Mouse (Mus musculus): ENCODE data around the gene Exosc10. TPM values are rescaled to one million over a fixed set of nuclear protein-coding genes. Genes with fewer than 3 reads are reported as not detected.

The Exosc10 gene
- polyA plus RNA-seq, 1 experiment = 53.7 TPM

- no peak overlapping the region for H3ac ChIP-seq (ENCODE audit: control insufficient read depth, insufficient read length, low read depth)
- H3K4me3 ChIP-seq (ENCODE audit: insufficient read depth, poor library complexity, severe bottlenecking) = no peak overlapping the region
- H3K79me3 ChIP-seq (ENCODE audit: low read depth) = peaks cover 19% of the 10 kb centered on the region
- TF ChIP-seq MYOD1 (IDR thresholded peaks at IDR 0.05; ENCODE audit: control insufficient read depth, insufficient read length, low read depth) (no peak), MAX (IDR thresholded peaks at IDR 0.05) (no peak), CTCF (IDR thresholded peaks at IDR 0.05; ENCODE audit: control insufficient read depth, insufficient read depth, insufficient read length) (no peak), CEBPB (IDR thresholded peaks at IDR 0.05; ENCODE audit: low read depth) (no peak), FOSL1 (IDR thresholded peaks at IDR 0.05; ENCODE audit: insufficient read depth, low read length, poor library complexity, severe bottlenecking) (no peak), USF1 (IDR thresholded peaks at IDR 0.05; ENCODE audit: low read depth) (no peak), MYOG (IDR thresholded peaks at IDR 0.05; ENCODE audit: control insufficient read depth, extremely low read depth, insufficient read length) (no peak)
- no peaks in the 10 kb centered on the region for H3K27me3 ChIP-seq (ENCODE audit: control insufficient read depth, insufficient read depth, insufficient read length)
- H3K79me2 ChIP-seq (ENCODE audit: control insufficient read depth, insufficient read depth) = peaks cover 24% of the 10 kb centered on the region
- peaks cover 13% of the 10 kb centered on the region for H3K36me3 ChIP-seq (ENCODE audit: control insufficient read depth, insufficient read depth)
These were observed 30.6 kb downstream of the Exosc10 start for GRCm38 (mm10) chr4:148588793-148589192.

GRCm38 (mm10) chr4:148589565-148589964 lies 31.3 kb downstream of the Exosc10 start:
- no peak overlapping the region for H3K4me3 ChIP-seq (ENCODE audit: insufficient read depth, poor library complexity, severe bottlenecking)
- TF ChIP-seq MYOG (IDR thresholded peaks at IDR 0.05; ENCODE audit: control insufficient read depth, extremely low read depth, insufficient read length) (no peak), CTCF (IDR thresholded peaks at IDR 0.05; ENCODE audit: control insufficient read depth, insufficient read depth, insufficient read length) (no peak), MAX (IDR thresholded peaks at IDR 0.05) (no peak), FOSL1 (IDR thresholded peaks at IDR 0.05; ENCODE audit: insufficient read depth, low read length, poor library complexity, severe bottlenecking) (no peak), MYOD1 (IDR thresholded peaks at IDR 0.05; ENCODE audit: control insufficient read depth, insufficient read length, low read depth) (no peak), USF1 (IDR thresholded peaks at IDR 0.05; ENCODE audit: low read depth) (no peak), CEBPB (IDR thresholded peaks at IDR 0.05; ENCODE audit: low read depth) (no peak)

GRCm38 (mm10) chr4:148590421-148591170 lies 32.4 kb downstream of the Exosc10 start:
- peaks cover 41% of the 10 kb centered on the region for H3K79me2 ChIP-seq (ENCODE audit: control insufficient read depth, insufficient read depth)
- peaks cover 23% of the 10 kb centered on the region for H3K79me3 ChIP-seq (ENCODE audit: low read depth)
- TF ChIP-seq MYOG (IDR thresholded peaks at IDR 0.05; ENCODE audit: control insufficient read depth, extremely low read depth, insufficient read length) (no peak), MYOD1 (IDR thresholded peaks at IDR 0.05; ENCODE audit: control insufficient read depth, insufficient read length, low read depth) (no peak), CTCF (IDR thresholded peaks at IDR 0.05; ENCODE audit: control insufficient read depth, insufficient read depth, insufficient read length) (no peak), USF1 (IDR thresholded peaks at IDR 0.05; ENCODE audit: low read depth) (no peak)
- H3ac ChIP-seq (ENCODE audit: control insufficient read depth, insufficient read length, low read depth) = peak overlapping the region; percentile 66
- H3K27me3 ChIP-seq (ENCODE audit: control insufficient read depth, insufficient read depth, insufficient read length) = no peaks in the 10 kb centered on the region
- peaks cover 31% of the 10 kb centered on the region for H3K36me3 ChIP-seq (ENCODE audit: control insufficient read depth, insufficient read depth)
- peak overlapping the region; percentile 22 for H3K4me3 ChIP-seq (ENCODE audit: insufficient read depth, poor library complexity, severe bottlenecking)

More at GRCm38 (mm10) chr4:148589565-148589964, 31.3 kb downstream of the Exosc10 start:
- Histone ChIP-seq H3K79me2 (ENCODE audit: control insufficient read depth, insufficient read depth) (peaks cover 32% of the 10 kb centered on the region), H3K79me3 (ENCODE audit: low read depth) (peaks cover 23% of the 10 kb centered on the region), H3K27me3 (ENCODE audit: control insufficient read depth, insufficient read depth, insufficient read length) (no peaks in the 10 kb centered on the region), H3K36me3 (ENCODE audit: control insufficient read depth, insufficient read depth) (peaks cover 20% of the 10 kb centered on the region), H3ac (ENCODE audit: control insufficient read depth, insufficient read length, low read depth) (no peak overlapping the region)

DNA sequence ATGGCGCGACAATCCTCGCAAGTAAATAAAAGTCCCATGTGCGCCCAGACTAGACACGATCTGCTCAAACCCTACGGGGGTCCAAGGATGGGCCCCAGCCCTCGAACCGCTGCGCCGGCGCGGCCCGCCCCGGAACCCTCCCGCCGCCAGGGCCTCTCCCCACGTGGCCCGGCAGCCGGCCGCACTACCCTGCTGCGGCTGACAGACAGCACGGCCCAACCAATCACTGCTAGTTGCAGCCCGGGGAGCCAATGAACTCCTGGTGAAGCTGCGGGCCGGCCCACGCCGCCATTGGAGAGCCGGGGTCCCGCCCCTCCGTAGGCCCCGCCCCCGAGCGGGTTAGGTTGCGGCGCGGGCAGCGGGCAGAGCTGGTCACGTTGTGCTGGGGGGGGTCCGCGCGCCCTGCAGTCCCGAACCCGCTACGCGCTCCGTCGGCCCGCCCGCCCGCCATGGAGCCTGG lies 33.0 kb downstream of the Exosc10 start, which contains the start of gene Srm:
Gene Srm, plus strand, starts transcription at position 333 of the 460 bp plus-strand sequence.
- Histone ChIP-seq H3K79me2 (ENCODE audit: control insufficient read depth, insufficient read depth) (peaks cover 47% of the 10 kb centered on the region), H3K4me3 (ENCODE audit: insufficient read depth, poor library complexity, severe bottlenecking) (peak within 1 kb of the TSS; percentile 87), H3K79me3 (ENCODE audit: low read depth) (peaks cover 26% of the 10 kb centered on the region), H3ac (ENCODE audit: control insufficient read depth, insufficient read length, low read depth) (peak within 1 kb of the TSS; percentile 89), H3K36me3 (ENCODE audit: control insufficient read depth, insufficient read depth) (peaks cover 37% of the 10 kb centered on the region), H3K27me3 (ENCODE audit: control insufficient read depth, insufficient read depth, insufficient read length) (no peaks in the 10 kb centered on the region)
- TF ChIP-seq MYOD1 (IDR thresholded peaks at IDR 0.05; ENCODE audit: control insufficient read depth, insufficient read length, low read depth) (no peak), MAX (IDR thresholded peaks at IDR 0.05) (peak; percentile 91), MYOG (IDR thresholded peaks at IDR 0.05; ENCODE audit: control insufficient read depth, extremely low read depth, insufficient read length) (no peak), CTCF (IDR thresholded peaks at IDR 0.05; ENCODE audit: control insufficient read depth, insufficient read depth, insufficient read length) (no peak), FOSL1 (IDR thresholded peaks at IDR 0.05; ENCODE audit: insufficient read depth, low read length, poor library complexity, severe bottlenecking) (no peak), CEBPB (IDR thresholded peaks at IDR 0.05; ENCODE audit: low read depth) (no peak), USF1 (IDR thresholded peaks at IDR 0.05; ENCODE audit: low read depth) (peak; percentile 60)

GRCm38 (mm10) chr4:148591637-148592380 lies 33.6 kb downstream of the Exosc10 start:
- TF ChIP-seq MYOD1 (IDR thresholded peaks at IDR 0.05; ENCODE audit: control insufficient read depth, insufficient read length, low read depth) (no peak), CEBPB (IDR thresholded peaks at IDR 0.05; ENCODE audit: low read depth) (no peak), MAX (IDR thresholded peaks at IDR 0.05) (peak; percentile 90)
- peak overlapping the region; percentile 87 for H3K4me3 ChIP-seq (ENCODE audit: insufficient read depth, poor library complexity, severe bottlenecking)
- H3K79me3 ChIP-seq (ENCODE audit: low read depth) = peaks cover 26% of the 10 kb centered on the region
- no peaks in the 10 kb centered on the region for H3K27me3 ChIP-seq (ENCODE audit: control insufficient read depth, insufficient read depth, insufficient read length)
- H3ac ChIP-seq (ENCODE audit: control insufficient read depth, insufficient read length, low read depth) = peak overlapping the region; percentile 89
- H3K79me2 ChIP-seq (ENCODE audit: control insufficient read depth, insufficient read depth) = peaks cover 47% of the 10 kb centered on the region
- peaks cover 42% of the 10 kb centered on the region for H3K36me3 ChIP-seq (ENCODE audit: control insufficient read depth, insufficient read depth)
